Mouse (Mus musculus): ENCODE measurements around the gene Dnah2. TPM values are rescaled to one million over a fixed set of nuclear protein-coding genes. Genes with fewer than 3 reads are reported as not detected.

The Dnah2 gene
- total and polyA plus RNA-seq, 2 experiments from 2014 or later = 3.0 to 12.3 TPM

- no peak for DNase-seq
- H3K27me3 ChIP-seq (ENCODE audit: insufficient read depth, low read length) = no peaks in the 10 kb centered on the region
- no peak overlapping the region for H3K27ac ChIP-seq (ENCODE audit: low read depth, low read length)
- WGBS = 90% methylated on average over 9 of the region's 9 CpGs
- no peaks in the 10 kb centered on the region for H3K9me3 ChIP-seq (ENCODE audit: low read length)
- no peaks in the 10 kb centered on the region; the same call in 1 of the 2 replicates for H3K36me3 ChIP-seq (ENCODE audit: insufficient read depth)
- no peak for ATAC-seq
- H3K4me3 ChIP-seq (ENCODE audit: low read depth, low read length) = no peak overlapping the region
- no peak for TF ChIP-seq CTCF (IDR thresholded peaks at IDR 0.05; ENCODE audit: low read depth)
- H3K9ac ChIP-seq = no peak overlapping the region
- no peak overlapping the region for H3K4me2 ChIP-seq (ENCODE audit: low read depth)
- no peaks in the 10 kb centered on the region for H3K4me1 ChIP-seq (ENCODE audit: insufficient read depth)
Measured at GRCm38 (mm10) chr11:69469301-69469700, 79.6 kb downstream of the Dnah2 start.

- Histone ChIP-seq H3K9ac (no peak overlapping the region), H3K9me3 (ENCODE audit: low read length) (no peaks in the 10 kb centered on the region), H3K36me3 (ENCODE audit: insufficient read depth) (no peaks in the 10 kb centered on the region; the same call in 1 of the 2 replicates), H3K4me2 (ENCODE audit: low read depth) (no peak overlapping the region), H3K4me1 (ENCODE audit: insufficient read depth) (no peaks in the 10 kb centered on the region), H3K27ac (ENCODE audit: low read depth, low read length) (no peak overlapping the region), H3K27me3 (ENCODE audit: insufficient read depth, low read length) (no peaks in the 10 kb centered on the region), H3K4me3 (ENCODE audit: low read depth, low read length) (no peak overlapping the region)
- ATAC-seq (no peak), DNase-seq (no peak)
- TF ChIP-seq CTCF (IDR thresholded peaks at IDR 0.05; ENCODE audit: low read depth) = no peak
- WGBS = 88% methylated on average over 7 of the region's 7 CpGs
Measured at GRCm38 (mm10) chr11:69463996-69464395, 84.9 kb downstream of the Dnah2 start.

GRCm38 (mm10) chr11:69461568-69461967, 87.3 kb downstream of the Dnah2 start:
- TF ChIP-seq CTCF (IDR thresholded peaks at IDR 0.05; ENCODE audit: low read depth) = no peak
- H3K4me1 ChIP-seq (ENCODE audit: insufficient read depth) = no peaks in the 10 kb centered on the region
- H3K9ac ChIP-seq = no peak overlapping the region
- H3K4me2 ChIP-seq (ENCODE audit: low read depth) = no peak overlapping the region
- H3K27me3 ChIP-seq (ENCODE audit: insufficient read depth, low read length) = no peaks in the 10 kb centered on the region
- H3K27ac ChIP-seq (ENCODE audit: low read depth, low read length) = no peak overlapping the region
- no peak overlapping the region for H3K4me3 ChIP-seq (ENCODE audit: low read depth, low read length)
- ATAC-seq (no peak), DNase-seq (no peak)
- WGBS = 82% methylated on average over 5 of the region's 5 CpGs
- no peaks in the 10 kb centered on the region; the same call in 1 of the 2 replicates for H3K36me3 ChIP-seq (ENCODE audit: insufficient read depth)
- no peaks in the 10 kb centered on the region for H3K9me3 ChIP-seq (ENCODE audit: low read length)

GRCm38 (mm10) chr11:69459883-69460282, 89.0 kb downstream of the Dnah2 start:
- H3K27me3 ChIP-seq (ENCODE audit: insufficient read depth, low read length) = no peaks in the 10 kb centered on the region
- WGBS = 82% methylated on average over 4 of the region's 4 CpGs

GRCm38 (mm10) chr11:69457006-69457579, 91.8 kb downstream of the Dnah2 start:
- TF ChIP-seq CTCF (IDR thresholded peaks at IDR 0.05; ENCODE audit: low read depth) = no peak
- H3K27me3 ChIP-seq (ENCODE audit: insufficient read depth, low read length) = no peaks in the 10 kb centered on the region
- no peak overlapping the region for H3K27ac ChIP-seq (ENCODE audit: low read depth, low read length)
- WGBS = 21% methylated on average over 6 of the region's 6 CpGs
- no peak overlapping the region for H3K4me2 ChIP-seq (ENCODE audit: low read depth)
- peak; percentile 84 for ATAC-seq
- H3K9ac ChIP-seq = no peak overlapping the region
- no peaks in the 10 kb centered on the region for H3K4me1 ChIP-seq (ENCODE audit: insufficient read depth)
- H3K9me3 ChIP-seq (ENCODE audit: low read length) = no peaks in the 10 kb centered on the region
- no peaks in the 10 kb centered on the region for H3K36me3 ChIP-seq (ENCODE audit: insufficient read depth)
- H3K4me3 ChIP-seq (ENCODE audit: low read depth, low read length) = no peak overlapping the region
- peak; percentile 41 for DNase-seq

More at GRCm38 (mm10) chr11:69459883-69460282, 89.0 kb downstream of the Dnah2 start:
- no peak overlapping the region for H3K4me2 ChIP-seq (ENCODE audit: low read depth)
- TF ChIP-seq CTCF (IDR thresholded peaks at IDR 0.05; ENCODE audit: low read depth) = no peak
- no peak overlapping the region for H3K9ac ChIP-seq
- DNase-seq (no peak), ATAC-seq (no peak)
- H3K27ac ChIP-seq (ENCODE audit: low read depth, low read length) = no peak overlapping the region
- no peaks in the 10 kb centered on the region; the same call in 1 of the 2 replicates for H3K36me3 ChIP-seq (ENCODE audit: insufficient read depth)
- H3K4me3 ChIP-seq (ENCODE audit: low read depth, low read length) = no peak overlapping the region
- H3K4me1 ChIP-seq (ENCODE audit: insufficient read depth) = no peaks in the 10 kb centered on the region
- no peaks in the 10 kb centered on the region for H3K9me3 ChIP-seq (ENCODE audit: low read length)

GRCm38 (mm10) chr11:69452114-69452867, 96.6 kb downstream of the Dnah2 start:
- no peak overlapping the region for H3K27ac ChIP-seq (ENCODE audit: low read depth, low read length)
- WGBS = 62% methylated on average over 23 of the region's 23 CpGs
- ATAC-seq (no peak), DNase-seq (no peak)
- no peaks in the 10 kb centered on the region for H3K4me1 ChIP-seq (ENCODE audit: insufficient read depth)
- H3K4me2 ChIP-seq (ENCODE audit: low read depth) = no peak overlapping the region
- H3K27me3 ChIP-seq (ENCODE audit: insufficient read depth, low read length) = no peaks in the 10 kb centered on the region
- H3K9ac ChIP-seq = no peak overlapping the region
- no peak for TF ChIP-seq CTCF (IDR thresholded peaks at IDR 0.05; ENCODE audit: low read depth)
- H3K36me3 ChIP-seq (ENCODE audit: insufficient read depth) = no peaks in the 10 kb centered on the region
- no peak overlapping the region for H3K4me3 ChIP-seq (ENCODE audit: low read depth, low read length)
- no peaks in the 10 kb centered on the region for H3K9me3 ChIP-seq (ENCODE audit: low read length)

- ATAC-seq (no peak), DNase-seq (no peak)
- H3K27ac ChIP-seq (ENCODE audit: low read depth, low read length) = no peak overlapping the region
- H3K36me3 ChIP-seq (ENCODE audit: insufficient read depth) = no peaks in the 10 kb centered on the region
- H3K4me1 ChIP-seq (ENCODE audit: insufficient read depth) = no peaks in the 10 kb centered on the region
- no peaks in the 10 kb centered on the region for H3K27me3 ChIP-seq (ENCODE audit: insufficient read depth, low read length)
- H3K9me3 ChIP-seq (ENCODE audit: low read length) = no peaks in the 10 kb centered on the region
- no peak overlapping the region for H3K4me2 ChIP-seq (ENCODE audit: low read depth)
- no peak overlapping the region for H3K4me3 ChIP-seq (ENCODE audit: low read depth, low read length)
- WGBS = 82% methylated on average over 7 of the region's 7 CpGs
- H3K9ac ChIP-seq = no peak overlapping the region
- TF ChIP-seq CTCF (IDR thresholded peaks at IDR 0.05; ENCODE audit: low read depth) = no peak
Measured at GRCm38 (mm10) chr11:69447299-69447698, 101.6 kb downstream of the Dnah2 start.
